Mouse (Mus musculus) ES-E14 (cell line): ENCODE data around the gene Clpb.

Experiments used
- CHD2 ChIP-seq: IDR thresholded peaks from 2 replicates; pipeline ENCODE4 v1.6.1; 2014; ENCODE audit warnings: mild to moderate bottlenecking, low read depth, low read length, inconsistent platforms
- MAFK ChIP-seq: IDR thresholded peaks from 2 replicates; pipeline ENCODE4 v1.6.1; 2014; ENCODE audit warnings: mild to moderate bottlenecking, low read depth, low read length, inconsistent platforms; ENCODE audit not compliant: insufficient read depth
- ZNF384 ChIP-seq: IDR thresholded peaks from 2 replicates; pipeline ENCODE4 v1.6.1; 2012; ENCODE audit warnings: low read depth, low read length, inconsistent platforms

GRCm38 (mm10) chr7:101836271-101837153 lies 173.1 kb downstream of the Clpb start:
- no peak for TF ChIP-seq ZNF384
- no peak for TF ChIP-seq CHD2
- no peak for TF ChIP-seq MAFK
